Mouse (Mus musculus) frontal cortex, postnatal 10 days (tissue): ENCODE results near the gene Trp53rka.
"Not testable (repeated sequence)": the region's sequence is repeated elsewhere in the genome, so short reads cannot be mapped to it uniquely, and the experiment has no call there.

ENCODE experiments used
- DNase-seq, 2 experiments: peaks; one replicate each; pipeline ENCODE4 v3.0.0; 2022; ENCODE audit warnings: low spot score in 2 of 2, mixed read lengths in 1 of 2

Trp53rka gene

GRCm38 (mm10) chr2:165492648-165493553 is at the start of gene Trp53rka:
Trp53rka (minus strand) TSS chr2:165493324.
- peak; percentile 71 to 79 for DNase-seq

- DNase-seq = no peak
Observed at GRCm38 (mm10) chr2:165540975-165541374, 47.9 kb upstream of the Trp53rka start.

- DNase-seq = no peak
Observed at GRCm38 (mm10) chr2:165533789-165534188, 40.7 kb upstream of the Trp53rka start.

GRCm38 (mm10) chr2:165529106-165529505 is 36.0 kb upstream of the Trp53rka start:
- peak in 1 of 2 experiments; percentile 65 for DNase-seq

- no peak for DNase-seq
Observed at GRCm38 (mm10) chr2:165525609-165526008, 32.5 kb upstream of the Trp53rka start.

GRCm38 (mm10) chr2:165515178-165515728 is 22.1 kb upstream of the Trp53rka start:
- no peak for DNase-seq

GRCm38 (mm10) chr2:165512870-165513600 is 19.9 kb upstream of the Trp53rka start:
- no peak for DNase-seq

GRCm38 (mm10) chr2:165512426-165512825 is 19.3 kb upstream of the Trp53rka start:
- no peak for DNase-seq

- DNase-seq = not testable (repeated sequence)
Observed at GRCm38 (mm10) chr2:165511530-165511929, 18.4 kb upstream of the Trp53rka start.

- DNase-seq = not testable (repeated sequence)
Observed at GRCm38 (mm10) chr2:165510914-165511458, 17.9 kb upstream of the Trp53rka start.

GRCm38 (mm10) chr2:165510466-165510865 is 17.3 kb upstream of the Trp53rka start:
- DNase-seq = peak in 1 of 2 experiments; percentile 47

- no peak for DNase-seq
Observed at GRCm38 (mm10) chr2:165509686-165510085, 16.6 kb upstream of the Trp53rka start.

- no peak for DNase-seq
Observed at GRCm38 (mm10) chr2:165503259-165504203, 10.4 kb upstream of the Trp53rka start, which contains the start of gene Slc2a10. Slc2a10 (plus strand) TSS chr2:165503787.

- DNase-seq = no peak
Observed at GRCm38 (mm10) chr2:165498816-165499215, 5.7 kb upstream of the Trp53rka start.

GRCm38 (mm10) chr2:165497706-165498275 is 4.7 kb upstream of the Trp53rka start:
- DNase-seq = no peak

GRCm38 (mm10) chr2:165496251-165496650 is 3.1 kb upstream of the Trp53rka start:
- peak in 1 of 2 experiments; percentile 46 for DNase-seq

GRCm38 (mm10) chr2:165494495-165494894 is 1.4 kb upstream of the Trp53rka start:
- DNase-seq = no peak

GRCm38 (mm10) chr2:165493587-165494210 is 575 bp upstream of the Trp53rka start:
- DNase-seq = peak; percentile 54 to 79

- peak; percentile 45 to 60 for DNase-seq
Observed at GRCm38 (mm10) chr2:165486881-165487535, 6.1 kb downstream of the Trp53rka start.
